Mouse (Mus musculus): ENCODE results near the gene Rnf157. TPM values are rescaled to one million over a fixed set of nuclear protein-coding genes. Genes with fewer than 3 reads are reported as not detected.

Rnf157 gene
- total and polyA plus RNA-seq, 2 experiments from 2014 or later: 56.7 to 105 TPM

GRCm38 (mm10) chr11:116330211-116330518 lies 82.7 kb downstream of the Rnf157 start:
- Histone ChIP-seq H3K9ac (0 out of 2 replicates have a peak overlapping the region, but pooled peaks have one; percentile 11), H3K36me3 (ENCODE audit: insufficient read depth) (no peaks in the 10 kb centered on the region), H3K9me3 (ENCODE audit: low read length) (no peaks in the 10 kb centered on the region), H3K4me2 (ENCODE audit: low read depth) (no peak overlapping the region), H3K27me3 (ENCODE audit: insufficient read depth, low read length) (peaks cover 5% of the 10 kb centered on the region; the same call in 1 of the 2 replicates), H3K4me1 (ENCODE audit: insufficient read depth) (0 out of 2 replicates have a peak, but pooled peaks cover 5% of the 10 kb centered on the region), H3K4me3 (ENCODE audit: low read depth, low read length) (no peak overlapping the region), H3K27ac (ENCODE audit: low read depth, low read length) (peak overlapping the region; percentile 59)
- WGBS: 32% methylated on average over 7 of the region's 7 CpGs
- ATAC-seq (peak; percentile 25; the same call in 1 of the 2 replicates), DNase-seq (no peak)
- no peak for TF ChIP-seq CTCF (IDR thresholded peaks at IDR 0.05; ENCODE audit: low read depth)

- no peak overlapping the region for H3K4me3 ChIP-seq (ENCODE audit: low read depth, low read length)
- H3K4me1 ChIP-seq (ENCODE audit: insufficient read depth): 0 out of 2 replicates have a peak, but pooled peaks cover 5% of the 10 kb centered on the region
- DNase-seq (peak; percentile 76), ATAC-seq (peak; percentile 83)
- WGBS: 20% methylated on average over 18 of the region's 18 CpGs
- H3K4me2 ChIP-seq (ENCODE audit: low read depth): no peak overlapping the region
- no peaks in the 10 kb centered on the region for H3K9me3 ChIP-seq (ENCODE audit: low read length)
- peak overlapping the region; percentile 59 for H3K27ac ChIP-seq (ENCODE audit: low read depth, low read length)
- H3K27me3 ChIP-seq (ENCODE audit: insufficient read depth, low read length): peaks cover under 1% of the 10 kb centered on the region; the same call in 1 of the 2 replicates
- TF ChIP-seq CTCF (IDR thresholded peaks at IDR 0.05; ENCODE audit: low read depth): no peak
- no peaks in the 10 kb centered on the region for H3K36me3 ChIP-seq (ENCODE audit: insufficient read depth)
- peak overlapping the region; percentile 11; the same call in 1 of the 2 replicates for H3K9ac ChIP-seq
Measured at GRCm38 (mm10) chr11:116329314-116330210, 83.3 kb downstream of the Rnf157 start.

- H3K9me3 ChIP-seq (ENCODE audit: low read length): no peaks in the 10 kb centered on the region
- no peaks in the 10 kb centered on the region for H3K27me3 ChIP-seq (ENCODE audit: insufficient read depth, low read length)
- H3K4me1 ChIP-seq (ENCODE audit: insufficient read depth): 0 out of 2 replicates have a peak, but pooled peaks cover 3% of the 10 kb centered on the region
- DNase-seq: no peak
- no peak overlapping the region for H3K27ac ChIP-seq (ENCODE audit: low read depth, low read length)
- no peak overlapping the region for H3K4me3 ChIP-seq (ENCODE audit: low read depth, low read length)
- 76% methylated on average over 7 of the region's 7 CpGs for WGBS
- no peak for ATAC-seq
- no peak for TF ChIP-seq CTCF (IDR thresholded peaks at IDR 0.05; ENCODE audit: low read depth)
- H3K9ac ChIP-seq: no peak overlapping the region
- H3K4me2 ChIP-seq (ENCODE audit: low read depth): no peak overlapping the region
- H3K36me3 ChIP-seq (ENCODE audit: insufficient read depth): no peaks in the 10 kb centered on the region
Measured at GRCm38 (mm10) chr11:116326963-116327603, 85.7 kb downstream of the Rnf157 start.

GRCm38 (mm10) chr11:116318719-116319659 lies 93.8 kb downstream of the Rnf157 start:
- Histone ChIP-seq H3K27me3 (ENCODE audit: insufficient read depth, low read length) (no peaks in the 10 kb centered on the region), H3K27ac (ENCODE audit: low read depth, low read length) (no peak overlapping the region), H3K9ac (peak overlapping the region; percentile 41; the same call in 1 of the 2 replicates), H3K36me3 (ENCODE audit: insufficient read depth) (no peaks in the 10 kb centered on the region), H3K4me1 (ENCODE audit: insufficient read depth) (peaks cover 4% of the 10 kb centered on the region; the same call in 1 of the 2 replicates), H3K9me3 (ENCODE audit: low read length) (no peaks in the 10 kb centered on the region), H3K4me2 (ENCODE audit: low read depth) (peak overlapping the region; percentile 78), H3K4me3 (ENCODE audit: low read depth, low read length) (peak overlapping the region; percentile 30)
- ATAC-seq (peak; percentile 94), DNase-seq (peak; percentile 87)
- peak; percentile 97 for TF ChIP-seq CTCF (IDR thresholded peaks at IDR 0.05; ENCODE audit: low read depth)
- 3% methylated on average over 39 of the region's 41 CpGs for WGBS

- 64% methylated on average over 8 of the region's 8 CpGs for WGBS
- no peak for TF ChIP-seq CTCF (IDR thresholded peaks at IDR 0.05; ENCODE audit: low read depth)
- Histone ChIP-seq H3K27ac (ENCODE audit: low read depth, low read length) (no peak overlapping the region), H3K4me1 (ENCODE audit: insufficient read depth) (no peaks in the 10 kb centered on the region), H3K36me3 (ENCODE audit: insufficient read depth) (no peaks in the 10 kb centered on the region), H3K27me3 (ENCODE audit: insufficient read depth, low read length) (no peaks in the 10 kb centered on the region), H3K4me3 (ENCODE audit: low read depth, low read length) (no peak overlapping the region), H3K9me3 (ENCODE audit: low read length) (no peaks in the 10 kb centered on the region), H3K4me2 (ENCODE audit: low read depth) (no peak overlapping the region), H3K9ac (no peak overlapping the region)
- DNase-seq: no peak
- ATAC-seq: no peak
Measured at GRCm38 (mm10) chr11:116312359-116312758, 100.5 kb downstream of the Rnf157 start.

GRCm38 (mm10) chr11:116311169-116311568 lies 101.7 kb downstream of the Rnf157 start:
- 38% methylated on average over 8 of the region's 8 CpGs for WGBS
- Histone ChIP-seq H3K36me3 (ENCODE audit: insufficient read depth) (no peaks in the 10 kb centered on the region), H3K4me2 (ENCODE audit: low read depth) (no peak overlapping the region), H3K4me3 (ENCODE audit: low read depth, low read length) (no peak overlapping the region), H3K27me3 (ENCODE audit: insufficient read depth, low read length) (no peaks in the 10 kb centered on the region), H3K9ac (no peak overlapping the region), H3K9me3 (ENCODE audit: low read length) (no peaks in the 10 kb centered on the region), H3K4me1 (ENCODE audit: insufficient read depth) (peaks cover 4% of the 10 kb centered on the region; the same call in 1 of the 2 replicates), H3K27ac (ENCODE audit: low read depth, low read length) (no peak overlapping the region)
- DNase-seq (peak; percentile 67), ATAC-seq (peak; percentile 40)
- no peak for TF ChIP-seq CTCF (IDR thresholded peaks at IDR 0.05; ENCODE audit: low read depth)
